Mouse (Mus musculus) embryonic fibroblast, embryonic 13.5 days (primary cell): ENCODE results near the gene Gins2. TPM values are rescaled to one million over a fixed set of nuclear protein-coding genes. Genes with fewer than 3 reads are reported as not detected.

ENCODE experiments used
- H3K27ac ChIP-seq: 2 replicates; pipeline ENCODE4 v1.5.1; 2012; ENCODE audit warnings: low read length, control low read depth, inconsistent platforms; ENCODE audit not compliant: insufficient read depth
- H3K4me1 ChIP-seq: 2 replicates; pipeline ENCODE4 v1.6.1; 2011; ENCODE audit warnings: low read length; ENCODE audit not compliant: control insufficient read depth, insufficient read depth
- H3K4me3 ChIP-seq: 2 replicates; pipeline ENCODE4 v1.5.1; 2011; ENCODE audit warnings: mild to moderate bottlenecking, control low read depth, low read length; ENCODE audit not compliant: insufficient read depth
- CTCF ChIP-seq: IDR thresholded peaks from 2 replicates; pipeline ENCODE4 v1.5.1; 2011; ENCODE audit warnings: mild to moderate bottlenecking, control low read depth, low read length, moderate library complexity, borderline replicate concordance; ENCODE audit not compliant: insufficient read depth
- POLR2A ChIP-seq: IDR thresholded peaks from 2 replicates; pipeline ENCODE4 v1.6.1; 2011; ENCODE audit warnings: low read depth, mild to moderate bottlenecking, control low read depth, low read length, moderate library complexity
- polyA plus RNA-seq: library from polyadenylated mRNA; stranded (reverse); fragments of >200 nt; gene quantifications from 2 replicates; pipeline ENCODE4 v1.2.4, GENCODE M21; 2011; ENCODE audit warnings: low read depth; ENCODE audit not compliant: missing spikeins, insufficient read length

Gins2 gene
- polyA plus RNA-seq = 31.3 and 33.7 TPM in 2 replicates

GRCm38 (mm10) chr8:120588908-120589771 is at the start of gene Gins2:
Gene Gins2, minus strand, starts transcription at chr8:120589304.
- H3K27ac ChIP-seq = no peak within 1 kb of the TSS
- H3K4me1 ChIP-seq = 0 out of 2 replicates have a peak, but pooled peaks cover 4% of the 10 kb centered on the region
- peak; percentile 89 for TF ChIP-seq POLR2A
- TF ChIP-seq CTCF = no peak
- H3K4me3 ChIP-seq = peak within 1 kb of the TSS; percentile 66

GRCm38 (mm10) chr8:120634329-120634839 is 45.3 kb upstream of the Gins2 start:
- Histone ChIP-seq H3K4me1 (no peaks in the 10 kb centered on the region), H3K27ac (no peak overlapping the region), H3K4me3 (peak overlapping the region; percentile 38)
- TF ChIP-seq POLR2A = no peak
- no peak for TF ChIP-seq CTCF

GRCm38 (mm10) chr8:120633665-120634271 is 44.7 kb upstream of the Gins2 start:
- Histone ChIP-seq H3K27ac (no peak overlapping the region), H3K4me1 (no peaks in the 10 kb centered on the region)
- TF ChIP-seq POLR2A (no peak), CTCF (no peak)

GRCm38 (mm10) chr8:120632969-120633664 is 44.0 kb upstream of the Gins2 start:
- no peak for TF ChIP-seq CTCF
- TF ChIP-seq POLR2A = no peak
- Histone ChIP-seq H3K27ac (no peak overlapping the region), H3K4me1 (no peaks in the 10 kb centered on the region), H3K4me3 (no peak overlapping the region)

More at GRCm38 (mm10) chr8:120633665-120634271, 44.7 kb upstream of the Gins2 start:
- peak overlapping the region; percentile 24; the same call in 1 of the 2 replicates for H3K4me3 ChIP-seq

- H3K27ac ChIP-seq = no peak overlapping the region
- TF ChIP-seq CTCF (no peak), POLR2A (no peak)
- H3K4me3 ChIP-seq = no peak overlapping the region
- H3K4me1 ChIP-seq = no peaks in the 10 kb centered on the region
Observed at GRCm38 (mm10) chr8:120631441-120632375, 42.6 kb upstream of the Gins2 start.

GRCm38 (mm10) chr8:120630848-120631247 is 41.7 kb upstream of the Gins2 start:
- no peak overlapping the region for H3K4me3 ChIP-seq
- H3K27ac ChIP-seq = no peak overlapping the region
- H3K4me1 ChIP-seq = no peaks in the 10 kb centered on the region
- TF ChIP-seq POLR2A = no peak
- TF ChIP-seq CTCF = no peak

GRCm38 (mm10) chr8:120630031-120630430 is 40.9 kb upstream of the Gins2 start:
- Histone ChIP-seq H3K4me1 (no peaks in the 10 kb centered on the region), H3K27ac (no peak overlapping the region), H3K4me3 (no peak overlapping the region)
- TF ChIP-seq CTCF (no peak), POLR2A (no peak)

GRCm38 (mm10) chr8:120627298-120627697 is 38.2 kb upstream of the Gins2 start:
- no peak overlapping the region for H3K4me3 ChIP-seq
- H3K27ac ChIP-seq = no peak overlapping the region
- TF ChIP-seq CTCF (no peak), POLR2A (no peak)
- H3K4me1 ChIP-seq = no peaks in the 10 kb centered on the region

GRCm38 (mm10) chr8:120626461-120626860 is 37.4 kb upstream of the Gins2 start:
- Histone ChIP-seq H3K4me1 (no peaks in the 10 kb centered on the region), H3K4me3 (no peak overlapping the region), H3K27ac (no peak overlapping the region)
- no peak for TF ChIP-seq CTCF
- no peak for TF ChIP-seq POLR2A
